Mouse (Mus musculus): Measurements from ENCODE around the gene Mcf2. TPM values are rescaled to one million over a fixed set of nuclear protein-coding genes. Genes with fewer than 3 reads are reported as not detected.

Gene Mcf2
- polyA plus RNA-seq (2015; fragmentation: Nextera tagmentation; extraction: Ambion mirVana): 0.04 TPM in 1 of 2 replicates, not detected in the other

GRCm38 (mm10) chrX:60178744-60179458 is at the start of gene Mcf2:
Gene Mcf2 (minus strand): TSS chrX:60179089.

Other genes with a start within 250 kb of the Mcf2 start
- not detected in 2 replicates for gene F9, start 179.6 kb downstream of the Mcf2 start, polyA plus RNA-seq (2015; fragmentation: Nextera tagmentation; extraction: Ambion mirVana)

Data from spleen, postnatal 0 days (tissue).